Mouse (Mus musculus): ENCODE data around the gene Mtm1. TPM values are rescaled to one million over a fixed set of nuclear protein-coding genes. Genes with fewer than 3 reads are reported as not detected.

Mtm1 gene
- polyA plus RNA-seq, 1 experiment from 2014 or later, result 4.8 TPM

DNA sequence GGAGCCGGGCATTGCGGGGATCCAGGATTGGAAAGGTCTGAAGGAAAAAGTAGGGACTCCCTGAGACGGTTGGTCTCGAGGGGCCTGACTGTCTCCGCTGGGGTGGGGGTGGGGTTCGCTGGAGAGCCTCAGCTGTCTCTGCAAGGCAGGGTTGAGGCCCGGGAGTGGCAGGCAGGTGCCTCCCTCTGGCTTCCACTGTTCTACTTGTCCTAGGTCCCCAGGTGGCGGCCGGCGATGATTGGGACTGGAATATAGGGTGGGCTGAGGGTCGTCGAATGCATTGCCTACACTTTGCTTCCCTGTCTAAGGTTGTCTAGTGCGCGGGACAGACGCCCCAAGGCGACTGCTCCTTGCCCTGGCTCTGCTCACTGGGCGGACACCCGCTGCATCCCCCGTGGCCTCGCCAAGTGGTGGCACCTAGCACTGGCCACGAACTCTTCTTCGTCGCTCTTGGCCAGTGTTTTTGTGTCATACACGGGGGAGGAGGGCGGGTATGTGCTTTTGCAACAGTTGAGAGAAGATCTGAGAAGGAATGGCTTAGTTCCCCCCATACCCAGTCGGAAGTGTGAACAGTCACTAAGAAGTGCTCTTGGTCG, 4.6 kb downstream of the Mtm1 start:
- H3K27ac ChIP-seq (ENCODE audit: low read depth, low read length), result no peak overlapping the region
- no peaks in the 10 kb centered on the region for H3K9me3 ChIP-seq (ENCODE audit: control insufficient read depth, low read length)
- peak overlapping the region; percentile 64 for H3K4me2 ChIP-seq (replicated peaks; ENCODE audit: low read depth, low read length)
- no peaks in the 10 kb centered on the region for H3K27me3 ChIP-seq (ENCODE audit: control insufficient read depth, insufficient read depth, low read length)
- WGBS, result 29% methylated on average over 27 of the region's 27 CpGs
- no peaks in the 10 kb centered on the region for H3K4me1 ChIP-seq (ENCODE audit: control insufficient read depth, insufficient read depth, low read length)
- H3K9ac ChIP-seq (ENCODE audit: low read depth, low read length), result peak overlapping the region; percentile 37; the same call in 1 of the 2 replicates
- peak overlapping the region; percentile 47 for H3K4me3 ChIP-seq (ENCODE audit: low read length)
- no peaks in the 10 kb centered on the region for H3K36me3 ChIP-seq (ENCODE audit: control insufficient read depth, insufficient read depth, low read length)
- peak; percentile 85 for ATAC-seq (ENCODE audit: low FRiP score, low TSS enrichment)

DNA sequence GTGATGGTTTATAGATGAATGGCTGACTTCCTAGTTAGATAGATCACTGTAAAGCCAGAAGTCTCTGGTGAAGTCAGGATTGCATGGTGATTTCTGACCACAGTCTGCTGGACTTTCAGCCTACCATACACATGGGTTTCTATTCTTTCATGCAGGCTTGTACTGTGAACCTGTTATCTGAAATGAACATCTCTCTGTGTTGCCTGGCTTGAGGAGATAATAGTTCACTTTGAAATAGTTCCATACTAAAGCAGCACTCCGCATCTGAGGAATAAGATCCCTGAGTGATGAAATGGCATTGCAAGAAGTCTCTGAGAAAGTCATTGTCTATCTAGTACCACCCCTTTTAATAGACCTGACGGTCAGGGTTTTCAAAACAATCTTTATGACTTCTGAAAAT, 6.3 kb downstream of the Mtm1 start:
- WGBS, result 91% methylated on average over 2 of the region's 2 CpGs
- H3K4me3 ChIP-seq (ENCODE audit: low read length), result no peak overlapping the region
- no peaks in the 10 kb centered on the region for H3K9me3 ChIP-seq (ENCODE audit: control insufficient read depth, low read length)
- no peaks in the 10 kb centered on the region for H3K27me3 ChIP-seq (ENCODE audit: control insufficient read depth, insufficient read depth, low read length)
- ATAC-seq (ENCODE audit: low FRiP score, low TSS enrichment), result no peak
- H3K4me1 ChIP-seq (ENCODE audit: control insufficient read depth, insufficient read depth, low read length), result no peaks in the 10 kb centered on the region
- no peaks in the 10 kb centered on the region for H3K36me3 ChIP-seq (ENCODE audit: control insufficient read depth, insufficient read depth, low read length)
- H3K9ac ChIP-seq (ENCODE audit: low read depth, low read length), result no peak overlapping the region
- no peak overlapping the region for H3K4me2 ChIP-seq (replicated peaks; ENCODE audit: low read depth, low read length)
- H3K27ac ChIP-seq (ENCODE audit: low read depth, low read length), result no peak overlapping the region

DNA sequence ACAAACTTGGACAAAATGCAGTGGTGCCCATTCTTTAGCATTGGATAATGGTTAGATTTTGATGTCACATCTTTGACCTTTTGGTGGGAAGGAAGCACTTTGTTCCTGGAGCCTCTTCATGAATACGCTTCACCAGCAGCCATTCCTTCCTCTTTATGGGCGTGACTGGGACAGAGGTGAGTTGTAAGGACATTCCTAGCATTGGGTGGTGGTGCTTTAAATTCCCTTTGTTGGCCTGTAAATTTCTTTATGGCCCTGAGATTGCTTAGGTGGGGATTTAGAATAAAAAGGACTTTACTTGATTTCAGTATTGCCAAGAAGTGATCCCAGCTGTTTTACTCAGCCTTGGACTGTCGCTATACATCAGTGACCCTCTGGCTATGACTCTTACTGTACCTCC, 8.3 kb downstream of the Mtm1 start:
- Histone ChIP-seq H3K9me3 (ENCODE audit: control insufficient read depth, low read length) (no peaks in the 10 kb centered on the region), H3K4me2 (replicated peaks; ENCODE audit: low read depth, low read length) (no peak overlapping the region), H3K4me1 (ENCODE audit: control insufficient read depth, insufficient read depth, low read length) (no peaks in the 10 kb centered on the region), H3K9ac (ENCODE audit: low read depth, low read length) (no peak overlapping the region), H3K27ac (ENCODE audit: low read depth, low read length) (no peak overlapping the region), H3K4me3 (ENCODE audit: low read length) (no peak overlapping the region), H3K27me3 (ENCODE audit: control insufficient read depth, insufficient read depth, low read length) (no peaks in the 10 kb centered on the region), H3K36me3 (ENCODE audit: control insufficient read depth, insufficient read depth, low read length) (no peaks in the 10 kb centered on the region)
- ATAC-seq (ENCODE audit: low FRiP score, low TSS enrichment), result no peak
- WGBS, result 60% methylated on average over 3 of the region's 3 CpGs

DNA sequence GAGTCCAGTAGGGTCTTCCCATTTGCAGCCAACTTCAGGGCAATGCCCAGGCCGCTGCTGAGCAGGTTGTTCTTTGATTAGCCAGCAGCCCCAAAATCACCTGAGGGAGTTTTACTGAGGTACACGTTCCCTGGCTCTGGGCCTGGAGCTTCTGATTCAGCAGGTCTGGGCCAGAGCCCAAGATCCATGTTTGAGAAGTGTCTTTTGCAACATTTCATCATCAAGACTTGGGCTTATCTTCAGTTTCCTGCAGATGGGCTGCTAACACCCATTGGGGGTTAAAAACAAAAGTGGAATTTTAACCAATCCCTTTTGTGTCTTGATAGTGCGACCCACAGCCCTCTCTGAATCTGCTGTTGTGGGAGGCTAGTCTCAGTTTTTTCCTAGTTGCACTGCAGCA, 10.3 kb downstream of the Mtm1 start:
- H3K4me3 ChIP-seq (ENCODE audit: low read length), result no peak overlapping the region
- ATAC-seq (ENCODE audit: low FRiP score, low TSS enrichment), result no peak
- no peak overlapping the region for H3K9ac ChIP-seq (ENCODE audit: low read depth, low read length)
- H3K36me3 ChIP-seq (ENCODE audit: control insufficient read depth, insufficient read depth, low read length), result no peaks in the 10 kb centered on the region
- no peak overlapping the region for H3K27ac ChIP-seq (ENCODE audit: low read depth, low read length)
- H3K4me2 ChIP-seq (replicated peaks; ENCODE audit: low read depth, low read length), result no peak overlapping the region
- no peaks in the 10 kb centered on the region for H3K4me1 ChIP-seq (ENCODE audit: control insufficient read depth, insufficient read depth, low read length)
- no peaks in the 10 kb centered on the region for H3K9me3 ChIP-seq (ENCODE audit: control insufficient read depth, low read length)
- 82% methylated on average over 3 of the region's 3 CpGs for WGBS
- no peaks in the 10 kb centered on the region for H3K27me3 ChIP-seq (ENCODE audit: control insufficient read depth, insufficient read depth, low read length)

GRCm38 (mm10) chrX:71222648-71223408, 12.3 kb downstream of the Mtm1 start:
- no peak overlapping the region for H3K4me2 ChIP-seq (replicated peaks; ENCODE audit: low read depth, low read length)
- H3K36me3 ChIP-seq (ENCODE audit: control insufficient read depth, insufficient read depth, low read length), result no peaks in the 10 kb centered on the region
- no peaks in the 10 kb centered on the region for H3K9me3 ChIP-seq (ENCODE audit: control insufficient read depth, low read length)
- 89% methylated on average over 4 of the region's 4 CpGs for WGBS
- ATAC-seq (ENCODE audit: low FRiP score, low TSS enrichment), result no peak
- no peak overlapping the region for H3K9ac ChIP-seq (ENCODE audit: low read depth, low read length)
- H3K27ac ChIP-seq (ENCODE audit: low read depth, low read length), result no peak overlapping the region
- no peak overlapping the region for H3K4me3 ChIP-seq (ENCODE audit: low read length)
- no peaks in the 10 kb centered on the region for H3K27me3 ChIP-seq (ENCODE audit: control insufficient read depth, insufficient read depth, low read length)
- H3K4me1 ChIP-seq (ENCODE audit: control insufficient read depth, insufficient read depth, low read length), result no peaks in the 10 kb centered on the region

- 78% methylated on average over 5 of the region's 5 CpGs for WGBS
Measured at GRCm38 (mm10) chrX:71226881-71227280, 16.3 kb downstream of the Mtm1 start.

DNA sequence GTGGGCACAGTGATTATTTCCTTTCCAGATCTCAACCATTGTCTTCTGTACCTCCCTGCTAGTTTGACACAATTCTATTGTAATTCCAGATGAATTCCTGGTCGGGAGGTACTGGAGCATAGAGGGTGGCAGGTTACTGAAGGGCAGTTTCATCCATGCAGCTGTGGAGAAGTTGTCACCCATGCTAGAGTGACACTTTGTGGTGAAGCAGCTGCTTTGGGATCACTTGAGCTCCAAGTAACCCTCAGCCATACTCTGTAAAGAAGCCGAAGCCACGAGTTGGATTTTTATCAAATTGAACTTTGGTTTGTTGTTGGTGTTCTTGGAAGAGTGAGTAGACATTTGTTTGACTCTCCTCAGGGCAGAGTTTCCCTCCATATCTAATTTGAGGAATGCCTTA, 17.6 kb downstream of the Mtm1 start:
- no peak overlapping the region for H3K4me3 ChIP-seq (ENCODE audit: low read length)
- H3K4me2 ChIP-seq (replicated peaks; ENCODE audit: low read depth, low read length), result no peak overlapping the region
- ATAC-seq (ENCODE audit: low FRiP score, low TSS enrichment), result no peak
- no peak overlapping the region for H3K9ac ChIP-seq (ENCODE audit: low read depth, low read length)
- no peaks in the 10 kb centered on the region for H3K27me3 ChIP-seq (ENCODE audit: control insufficient read depth, insufficient read depth, low read length)
- H3K4me1 ChIP-seq (ENCODE audit: control insufficient read depth, insufficient read depth, low read length), result no peaks in the 10 kb centered on the region
- no peak overlapping the region for H3K27ac ChIP-seq (ENCODE audit: low read depth, low read length)
- H3K36me3 ChIP-seq (ENCODE audit: control insufficient read depth, insufficient read depth, low read length), result no peaks in the 10 kb centered on the region
- WGBS, result 65% methylated on average over 3 of the region's 3 CpGs
- H3K9me3 ChIP-seq (ENCODE audit: control insufficient read depth, low read length), result no peaks in the 10 kb centered on the region

More at GRCm38 (mm10) chrX:71226881-71227280, 16.3 kb downstream of the Mtm1 start:
- Histone ChIP-seq H3K4me2 (replicated peaks; ENCODE audit: low read depth, low read length) (no peak overlapping the region), H3K36me3 (ENCODE audit: control insufficient read depth, insufficient read depth, low read length) (no peaks in the 10 kb centered on the region), H3K4me3 (ENCODE audit: low read length) (no peak overlapping the region), H3K27me3 (ENCODE audit: control insufficient read depth, insufficient read depth, low read length) (no peaks in the 10 kb centered on the region), H3K27ac (ENCODE audit: low read depth, low read length) (no peak overlapping the region), H3K4me1 (ENCODE audit: control insufficient read depth, insufficient read depth, low read length) (no peaks in the 10 kb centered on the region), H3K9ac (ENCODE audit: low read depth, low read length) (no peak overlapping the region), H3K9me3 (ENCODE audit: control insufficient read depth, low read length) (no peaks in the 10 kb centered on the region)
- no peak for ATAC-seq (ENCODE audit: low FRiP score, low TSS enrichment)

- no peak overlapping the region for H3K9ac ChIP-seq (ENCODE audit: low read depth, low read length)
Measured at GRCm38 (mm10) chrX:71230847-71231246, 20.3 kb downstream of the Mtm1 start.

GRCm38 (mm10) chrX:71256422-71256821, 45.9 kb downstream of the Mtm1 start:
- H3K27ac ChIP-seq (ENCODE audit: low read depth, low read length), result no peak overlapping the region
- no peak overlapping the region for H3K9ac ChIP-seq (ENCODE audit: low read depth, low read length)
- H3K27me3 ChIP-seq (ENCODE audit: control insufficient read depth, insufficient read depth, low read length), result no peaks in the 10 kb centered on the region
- no peak overlapping the region for H3K4me3 ChIP-seq (ENCODE audit: low read length)
- H3K4me2 ChIP-seq (replicated peaks; ENCODE audit: low read depth, low read length), result no peak overlapping the region
- H3K9me3 ChIP-seq (ENCODE audit: control insufficient read depth, low read length), result no peaks in the 10 kb centered on the region
- no peaks in the 10 kb centered on the region for H3K36me3 ChIP-seq (ENCODE audit: control insufficient read depth, insufficient read depth, low read length)
- no peak for ATAC-seq (ENCODE audit: low FRiP score, low TSS enrichment)
- no peaks in the 10 kb centered on the region for H3K4me1 ChIP-seq (ENCODE audit: control insufficient read depth, insufficient read depth, low read length)
- WGBS, result 81% methylated on average over 1 of the region's 1 CpGs

More at GRCm38 (mm10) chrX:71230847-71231246, 20.3 kb downstream of the Mtm1 start:
- Histone ChIP-seq H3K4me3 (ENCODE audit: low read length) (no peak overlapping the region), H3K4me1 (ENCODE audit: control insufficient read depth, insufficient read depth, low read length) (no peaks in the 10 kb centered on the region), H3K9me3 (ENCODE audit: control insufficient read depth, low read length) (no peaks in the 10 kb centered on the region), H3K4me2 (replicated peaks; ENCODE audit: low read depth, low read length) (no peak overlapping the region), H3K36me3 (ENCODE audit: control insufficient read depth, insufficient read depth, low read length) (no peaks in the 10 kb centered on the region), H3K27me3 (ENCODE audit: control insufficient read depth, insufficient read depth, low read length) (no peaks in the 10 kb centered on the region), H3K27ac (ENCODE audit: low read depth, low read length) (no peak overlapping the region)
- WGBS, result 85% methylated on average over 2 of the region's 2 CpGs
- no peak for ATAC-seq (ENCODE audit: low FRiP score, low TSS enrichment)
